Mouse (Mus musculus): ENCODE data around the gene Atg10. TPM values are rescaled to one million over a fixed set of nuclear protein-coding genes. Genes with fewer than 3 reads are reported as not detected.
"Not testable (repeated sequence)": the region's sequence is repeated elsewhere in the genome, so short reads cannot be mapped to it uniquely, and the experiment has no call there.

Atg10 gene
- 17.0 and 17.5 TPM in 2 replicates for polyA plus RNA-seq (2016; fragmentation: Nextera tagmentation; extraction: Ambion mirVana)

- H3K4me1 ChIP-seq, result peaks cover 6% of the 10 kb centered on the region
- peak; percentile 98 for ATAC-seq (ENCODE audit: low FRiP score)
- H3K4me3 ChIP-seq, result peak within 1 kb of the TSS; percentile 65
- H3K27me3 ChIP-seq, result no peaks in the 10 kb centered on the region
- WGBS, result under 1% methylated on average over 54 of the region's 55 CpGs
- peak within 1 kb of the TSS; percentile 92 for H3K27ac ChIP-seq
- peak within 1 kb of the TSS; percentile 71 for H3K9ac ChIP-seq
- H3K9me3 ChIP-seq (replicated peaks), result no peaks in the 10 kb centered on the region
- no peaks in the 10 kb centered on the region for H3K36me3 ChIP-seq
- peak within 1 kb of the TSS; percentile 49 for H3K4me2 ChIP-seq (replicated peaks)
These were observed at the start of gene Atg10 for GRCm38 (mm10) chr13:91223587-91224437. Atg10 (minus strand) TSS chr13:91223968.

- ATAC-seq (ENCODE audit: low FRiP score), result no peak
- Histone ChIP-seq H3K9me3 (replicated peaks) (no peaks in the 10 kb centered on the region), H3K4me3 (no peak overlapping the region), H3K9ac (no peak overlapping the region), H3K36me3 (no peaks in the 10 kb centered on the region), H3K27ac (no peak overlapping the region), H3K4me2 (replicated peaks) (no peak overlapping the region), H3K4me1 (no peaks in the 10 kb centered on the region), H3K27me3 (no peaks in the 10 kb centered on the region)
- 82% methylated on average over 3 of the region's 3 CpGs for WGBS
These were observed 28.6 kb upstream of the Atg10 start for GRCm38 (mm10) chr13:91252406-91252805.

- H3K4me2 ChIP-seq (replicated peaks), result no peak overlapping the region
- no peak for ATAC-seq (ENCODE audit: low FRiP score)
- H3K36me3 ChIP-seq, result no peaks in the 10 kb centered on the region
- no peak overlapping the region for H3K4me3 ChIP-seq
- no peak overlapping the region for H3K27ac ChIP-seq
- WGBS, result 78% methylated on average over 1 of the region's 1 CpGs
- H3K9ac ChIP-seq, result no peak overlapping the region
- H3K27me3 ChIP-seq, result no peaks in the 10 kb centered on the region
- no peaks in the 10 kb centered on the region for H3K4me1 ChIP-seq
- H3K9me3 ChIP-seq (replicated peaks), result no peaks in the 10 kb centered on the region
These were observed 27.9 kb upstream of the Atg10 start for GRCm38 (mm10) chr13:91251636-91252035.

GRCm38 (mm10) chr13:91250050-91250449 is 26.3 kb upstream of the Atg10 start:
- not testable (repeated sequence) for H3K4me3 ChIP-seq; H3K36me3 ChIP-seq; H3K4me2 ChIP-seq (replicated peaks); ATAC-seq (ENCODE audit: low FRiP score); H3K9me3 ChIP-seq (replicated peaks); H3K9ac ChIP-seq; H3K27me3 ChIP-seq; H3K4me1 ChIP-seq; H3K27ac ChIP-seq
- WGBS, result 88% methylated on average over 2 of the region's 2 CpGs

- no peak overlapping the region for H3K27ac ChIP-seq
These were observed 22.7 kb upstream of the Atg10 start for GRCm38 (mm10) chr13:91246472-91246871.

GRCm38 (mm10) chr13:91237976-91238375 is 14.2 kb upstream of the Atg10 start:
- 82% methylated on average over 3 of the region's 3 CpGs for WGBS
- no peaks in the 10 kb centered on the region for H3K9me3 ChIP-seq (replicated peaks)
- H3K4me2 ChIP-seq (replicated peaks), result no peak overlapping the region
- H3K4me3 ChIP-seq, result no peak overlapping the region
- H3K27ac ChIP-seq, result no peak overlapping the region
- no peak overlapping the region for H3K9ac ChIP-seq
- no peaks in the 10 kb centered on the region for H3K27me3 ChIP-seq
- H3K4me1 ChIP-seq, result no peaks in the 10 kb centered on the region
- no peak for ATAC-seq (ENCODE audit: low FRiP score)
- H3K36me3 ChIP-seq, result no peaks in the 10 kb centered on the region

More at GRCm38 (mm10) chr13:91246472-91246871, 22.7 kb upstream of the Atg10 start:
- no peaks in the 10 kb centered on the region for H3K36me3 ChIP-seq
- no peak overlapping the region for H3K4me3 ChIP-seq
- ATAC-seq (ENCODE audit: low FRiP score), result no peak
- no peak overlapping the region for H3K9ac ChIP-seq
- H3K4me1 ChIP-seq, result no peaks in the 10 kb centered on the region
- H3K4me2 ChIP-seq (replicated peaks), result no peak overlapping the region
- WGBS, result 68% methylated on average over 2 of the region's 2 CpGs
- H3K9me3 ChIP-seq (replicated peaks), result no peaks in the 10 kb centered on the region
- no peaks in the 10 kb centered on the region for H3K27me3 ChIP-seq

GRCm38 (mm10) chr13:91236884-91237283 is 13.1 kb upstream of the Atg10 start:
- no peaks in the 10 kb centered on the region for H3K27me3 ChIP-seq
- H3K27ac ChIP-seq, result no peak overlapping the region
- H3K4me1 ChIP-seq, result no peaks in the 10 kb centered on the region
- no peak overlapping the region for H3K4me3 ChIP-seq
- WGBS, result 80% methylated on average over 2 of the region's 2 CpGs
- H3K9me3 ChIP-seq (replicated peaks), result no peaks in the 10 kb centered on the region
- no peak for ATAC-seq (ENCODE audit: low FRiP score)
- H3K4me2 ChIP-seq (replicated peaks), result no peak overlapping the region
- H3K36me3 ChIP-seq, result no peaks in the 10 kb centered on the region
- no peak overlapping the region for H3K9ac ChIP-seq

GRCm38 (mm10) chr13:91224438-91224814 is 658 bp upstream of the Atg10 start:
- H3K9ac ChIP-seq, result peak overlapping the region; percentile 71; the same call in 1 of the 2 replicates
- no peaks in the 10 kb centered on the region for H3K9me3 ChIP-seq (replicated peaks)
- 82% methylated on average over 2 of the region's 2 CpGs for WGBS
- H3K4me1 ChIP-seq, result peaks cover 6% of the 10 kb centered on the region
- ATAC-seq (ENCODE audit: low FRiP score), result peak; percentile 47
- H3K4me2 ChIP-seq (replicated peaks), result peak overlapping the region; percentile 49
- H3K27me3 ChIP-seq, result no peaks in the 10 kb centered on the region
- H3K36me3 ChIP-seq, result no peaks in the 10 kb centered on the region
- H3K4me3 ChIP-seq, result peak overlapping the region; percentile 65
- peak overlapping the region; percentile 92 for H3K27ac ChIP-seq

- H3K4me1 ChIP-seq, result peaks cover 6% of the 10 kb centered on the region
- peak overlapping the region; percentile 49 for H3K4me2 ChIP-seq (replicated peaks)
- peak overlapping the region; percentile 65 for H3K4me3 ChIP-seq
- ATAC-seq (ENCODE audit: low FRiP score), result 0 out of 2 replicates have a peak, but pooled peaks have one; percentile 27
- H3K36me3 ChIP-seq, result no peaks in the 10 kb centered on the region
- H3K27ac ChIP-seq, result peak overlapping the region; percentile 92
- H3K9me3 ChIP-seq (replicated peaks), result no peaks in the 10 kb centered on the region
- H3K27me3 ChIP-seq, result no peaks in the 10 kb centered on the region
- 53% methylated on average over 1 of the region's 1 CpGs for WGBS
- peak overlapping the region; percentile 71 for H3K9ac ChIP-seq
These were observed 705 bp downstream of the Atg10 start for GRCm38 (mm10) chr13:91223063-91223462.

GRCm38 (mm10) chr13:91221696-91222095 is 2.1 kb downstream of the Atg10 start:
- Histone ChIP-seq H3K9me3 (replicated peaks) (no peaks in the 10 kb centered on the region), H3K4me1 (peaks cover 6% of the 10 kb centered on the region), H3K4me3 (no peak overlapping the region), H3K4me2 (replicated peaks) (no peak overlapping the region), H3K9ac (no peak overlapping the region), H3K27ac (no peak overlapping the region), H3K36me3 (no peaks in the 10 kb centered on the region), H3K27me3 (no peaks in the 10 kb centered on the region)
- ATAC-seq (ENCODE audit: low FRiP score), result no peak
- WGBS, result 93% methylated on average over 4 of the region's 4 CpGs

- H3K27me3 ChIP-seq, result no peaks in the 10 kb centered on the region
- 82% methylated on average over 2 of the region's 2 CpGs for WGBS
- no peak for ATAC-seq (ENCODE audit: low FRiP score)
- H3K9ac ChIP-seq, result no peak overlapping the region
- H3K4me3 ChIP-seq, result no peak overlapping the region
- H3K27ac ChIP-seq, result no peak overlapping the region
- no peaks in the 10 kb centered on the region for H3K36me3 ChIP-seq
- H3K4me1 ChIP-seq, result no peaks in the 10 kb centered on the region
- H3K4me2 ChIP-seq (replicated peaks), result no peak overlapping the region
- H3K9me3 ChIP-seq (replicated peaks), result no peaks in the 10 kb centered on the region
These were observed 6.1 kb downstream of the Atg10 start for GRCm38 (mm10) chr13:91217691-91218090.

GRCm38 (mm10) chr13:91216656-91217205 is 7.0 kb downstream of the Atg10 start:
- Histone ChIP-seq H3K27ac (no peak overlapping the region), H3K36me3 (peaks cover 3% of the 10 kb centered on the region; the same call in 1 of the 2 replicates), H3K4me1 (no peaks in the 10 kb centered on the region), H3K27me3 (no peaks in the 10 kb centered on the region), H3K4me2 (replicated peaks) (no peak overlapping the region), H3K9me3 (replicated peaks) (no peaks in the 10 kb centered on the region), H3K9ac (no peak overlapping the region), H3K4me3 (no peak overlapping the region)
- no peak for ATAC-seq (ENCODE audit: low FRiP score)
- 79% methylated on average over 3 of the region's 3 CpGs for WGBS

Data from hindbrain, embryonic 12.5 days (tissue).